Mouse (Mus musculus) ES-E14 (cell line): ENCODE data around the gene Bmp2k.

ENCODE experiments used
- HCFC1 ChIP-seq: IDR thresholded peaks from 2 replicates; pipeline ENCODE4 v1.6.1; 2012; ENCODE audit warnings: low read length, inconsistent platforms, borderline replicate concordance; ENCODE audit not compliant: insufficient read depth
- MAFK ChIP-seq: IDR thresholded peaks from 2 replicates; pipeline ENCODE4 v1.6.1; 2014; ENCODE audit warnings: mild to moderate bottlenecking, low read depth, low read length, inconsistent platforms; ENCODE audit not compliant: insufficient read depth
- ZC3H11A ChIP-seq: IDR thresholded peaks from 2 replicates; pipeline ENCODE4 v1.6.1; 2012; ENCODE audit warnings: low read depth, mild to moderate bottlenecking, inconsistent platforms, low read length, borderline replicate concordance
- ZNF384 ChIP-seq: IDR thresholded peaks from 2 replicates; pipeline ENCODE4 v1.6.1; 2012; ENCODE audit warnings: low read depth, low read length, inconsistent platforms

DNA sequence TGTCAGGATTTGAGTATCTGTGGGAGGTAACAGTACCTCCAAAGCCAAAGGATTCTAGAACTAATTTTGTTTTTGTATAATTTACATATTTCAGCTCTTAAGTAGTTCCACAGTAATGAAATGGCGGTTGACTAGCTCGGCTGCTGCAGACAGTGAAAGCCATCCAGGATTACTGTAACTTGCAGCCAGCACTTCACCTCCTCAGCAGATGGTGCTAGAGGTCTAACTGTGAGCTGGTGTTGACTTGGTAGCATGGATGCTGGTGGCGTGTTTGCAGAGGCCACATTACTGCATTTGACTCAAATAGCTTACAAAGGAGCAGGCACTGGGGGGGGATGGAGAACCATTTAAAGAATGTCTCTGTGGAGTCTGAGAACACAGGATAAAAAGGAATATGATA is 84.0 kb downstream of the Bmp2k start:
- TF ChIP-seq ZC3H11A (no peak), MAFK (no peak), ZNF384 (no peak), HCFC1 (no peak)
